ENCODE assay signal across 8 mouse cellular contexts in genomic region chr1:177440981-177441491, GRCm38 (mm10). TPM values are rescaled to one million over a fixed set of nuclear protein-coding genes. Genes with fewer than 3 reads are reported as not detected.
A peak's percentile ranks its signal among the peaks of the same experiment; 100 is the strongest.
DNase-seq lines count a peak whose midpoint lies in the region; ATAC-seq and TF ChIP-seq lines count a peak whose summit lies in the region.

No protein-coding gene starts in this region.

- DNase-seq in embryo, embryonic 10 days (ENCODE audit: low spot score), result peak; percentile 30
- DNase-seq in embryo, embryonic 11 days, result no peak
- DNase-seq in CD4-positive helper T cell, adult 2 months (ENCODE audit: low read depth, low spot score), result peak; percentile 60
- peak; percentile 22 for DNase-seq in large intestine, adult 2 months (ENCODE audit: low read depth, low spot score)
- DNase-seq in left cerebral cortex, adult 9 months (ENCODE audit: low spot score in 2 of 2), result no peak
- no peak for DNase-seq in right cerebral cortex, adult 18-20 months

- peak overlapping the region; percentile 93 for H3K4me3 ChIP-seq in small intestine, adult 2 months (ENCODE audit: low read depth, low read length)

- peaks cover 2% of the 10 kb centered on the region; the same call in 1 of the 2 replicates for H3K4me1 ChIP-seq in small intestine, adult 2 months (ENCODE audit: control insufficient read depth, insufficient read depth, insufficient read length, low read length)

- no peak for TF ChIP-seq CTCF in small intestine, adult 2 months (IDR thresholded peaks at IDR 0.05; ENCODE audit: extremely low read depth, insufficient read length, insufficient replicate concordance, low read depth, low read length)

- no peak for TF ChIP-seq POLR2A in small intestine, adult 2 months (IDR thresholded peaks at IDR 0.05; ENCODE audit: low read depth, low read length)

- 0 out of 2 replicates have a peak, but pooled peaks have one; percentile 1 for ATAC-seq in erythroblast, adult 5-6 weeks (replicated peaks; ENCODE audit: low FRiP score, poor library complexity, severe bottlenecking)

- H3K36me3 ChIP-seq in small intestine, adult 2 months (ENCODE audit: control insufficient read depth, insufficient read depth, low read length), result no peaks in the 10 kb centered on the region

- H3K27ac ChIP-seq in small intestine, adult 2 months (ENCODE audit: insufficient read depth, low read depth, low read length), result peak overlapping the region; percentile 97

- H3K27me3 ChIP-seq in small intestine, adult 2 months (ENCODE audit: control insufficient read depth, insufficient read depth, low read length), result no peaks in the 10 kb centered on the region

- under 1% methylated on average over 6 of the region's 6 CpGs for WGBS in large intestine, adult 2 months
- 2% methylated on average over 6 of the region's 6 CpGs for WGBS in small intestine, adult 2 months

RNA-seq across cellular contexts. Expression of gene Zbtb18, which starts 1.1 kb away (rescaled TPM):
- total RNA-seq in erythroblast, adult 5-6 weeks (2015; ENCODE audit: low replicate concordance), result 10.7 and 13.8 TPM in 2 replicates
- total RNA-seq in erythroblast, adult 5-6 weeks (2017; ENCODE audit: low replicate concordance), result 10.5 and 16.0 TPM in 2 replicates
- 9.3 and 9.7 TPM in 2 replicates for polyA plus RNA-seq in large intestine, adult 2 months (2012; rRNA removed)
- 5.6 and 11.4 TPM in 2 replicates for polyA plus RNA-seq in small intestine, adult 2 months (2012; rRNA removed)

Comparison
In these comparisons a context has a peak if more than half of its experiments do, and no peak if none do; other contexts are left out.
1. DNase-seq: peak in embryo, embryonic 10 days (single experiment), CD4-positive helper T cell, adult 2 months (single experiment) and large intestine, adult 2 months (single experiment); none in embryo, embryonic 11 days (single experiment), left cerebral cortex, adult 9 months (0 of 2) and right cerebral cortex, adult 18-20 months (single experiment).